Mouse (Mus musculus) megakaryocyte-erythroid progenitor cell, adult 5 weeks (primary cell): Measurements from ENCODE around the gene Tnc. TPM values are rescaled to one million over a fixed set of nuclear protein-coding genes. Genes with fewer than 3 reads are reported as not detected.

Experiments
- polyA plus RNA-seq: library from polyadenylated mRNA; stranded (reverse); fragments of >175 nt; gene quantifications from 2 replicates; pipeline ENCODE4 v1.2.3, GENCODE M21; 2012

The Tnc gene
- not detected in 2 replicates for polyA plus RNA-seq

GRCm38 (mm10) chr4:64046831-64047493 lies at the start of gene Tnc:
Tnc (minus strand) TSS chr4:64047015.

Other genes with a start within 250 kb of the Tnc start
- 0.06 and 0.15 TPM in 2 replicates for gene Tnfsf8, start 185.7 kb downstream of the Tnc start, polyA plus RNA-seq